Mouse (Mus musculus): Measurements from ENCODE around the gene Stat5a. TPM values are rescaled to one million over a fixed set of nuclear protein-coding genes. Genes with fewer than 3 reads are reported as not detected.

The Stat5a gene
- polyA plus RNA-seq, 2 experiments, result 7.2 to 7.8 TPM

GRCm38 (mm10) chr11:100931254-100931921 is 72.2 kb downstream of the Stat5a start:
- no peak for DNase-seq (ENCODE audit: low read depth in 3 of 3, low spot score in 3 of 3)
- H3K4me3 ChIP-seq (ENCODE audit: insufficient read depth in 1 of 2, low read depth in 2 of 2, low read length in 2 of 2), result peak overlapping the region; percentile 59 to 64
- H3K27ac ChIP-seq, result peak overlapping the region; percentile 44
- H3K36me3 ChIP-seq (replicated peaks; ENCODE audit: control insufficient read depth, insufficient read depth, low read depth), result no peaks in the 10 kb centered on the region
- 48% methylated on average over 12 of the region's 12 CpGs for WGBS (ENCODE audit: insufficient replicate concordance)
- peaks cover 25 to 33% of the 10 kb centered on the region in 2 experiments for H3K4me1 ChIP-seq (replicated peaks; ENCODE audit: control insufficient read depth in 2 of 2, insufficient read depth in 2 of 2, low read length in 1 of 2)
- TF ChIP-seq EP300 (IDR thresholded peaks at IDR 0.05; ENCODE audit: low read depth), result no peak
- TF ChIP-seq CTCF (IDR thresholded peaks at IDR 0.05; ENCODE audit: low read depth), result no peak
- peak overlapping the region; percentile 71 for H3K4me2 ChIP-seq (ENCODE audit: low read depth)
- peak overlapping the region; percentile 59 for H3K9ac ChIP-seq (replicated peaks)
- H3K9me3 ChIP-seq (ENCODE audit: control insufficient read depth, low read length), result no peaks in the 10 kb centered on the region
- ATAC-seq (ENCODE audit: insufficient read depth), result no peak; the same call in 1 of the 2 replicates
- no peaks in the 10 kb centered on the region for H3K27me3 ChIP-seq (ENCODE audit: control insufficient read depth, insufficient read depth, low read length)

Other genes starting within 250 kb of the Stat5a start
- 15.0 and 15.5 TPM in 2 replicates for gene Nkiras2, start 240.1 kb upstream of the Stat5a start, polyA plus RNA-seq (2012; rRNA removed)
- gene Nkiras2, start 240.1 kb upstream of the Stat5a start, polyA plus RNA-seq (2014; fragmentation: Nextera tagmentation; extraction: Ambion mirVana), result 16.8 and 17.0 TPM in 2 replicates
- 40.6 and 61.7 TPM in 2 replicates for gene Dnajc7, start 239.2 kb upstream of the Stat5a start, polyA plus RNA-seq (2012; rRNA removed)
- 13.4 and 15.1 TPM in 2 replicates for gene Dnajc7, start 239.2 kb upstream of the Stat5a start, polyA plus RNA-seq (2014; fragmentation: Nextera tagmentation; extraction: Ambion mirVana)
- gene Zfp385c, start 166.9 kb upstream of the Stat5a start, polyA plus RNA-seq (2012; rRNA removed), result not detected in 2 replicates
- gene Zfp385c, start 166.9 kb upstream of the Stat5a start, polyA plus RNA-seq (2014; fragmentation: Nextera tagmentation; extraction: Ambion mirVana), result not detected in 2 replicates
- 1.5 and 1.6 TPM in 2 replicates for gene Dhx58, start 155.1 kb upstream of the Stat5a start, polyA plus RNA-seq (2012; rRNA removed)
- 1.3 and 1.7 TPM in 2 replicates for gene Dhx58, start 155.1 kb upstream of the Stat5a start, polyA plus RNA-seq (2014; fragmentation: Nextera tagmentation; extraction: Ambion mirVana)
- gene Kat2a, start 146.9 kb upstream of the Stat5a start, polyA plus RNA-seq (2012; rRNA removed), result 13.0 and 13.8 TPM in 2 replicates
- 12.7 and 14.6 TPM in 2 replicates for gene Kat2a, start 146.9 kb upstream of the Stat5a start, polyA plus RNA-seq (2014; fragmentation: Nextera tagmentation; extraction: Ambion mirVana)
- gene Hspb9, start 145.5 kb upstream of the Stat5a start, polyA plus RNA-seq (2012; rRNA removed), result not detected in 2 replicates
- gene Hspb9, start 145.5 kb upstream of the Stat5a start, polyA plus RNA-seq (2014; fragmentation: Nextera tagmentation; extraction: Ambion mirVana), result 0.14 TPM in 1 of 2 replicates, not detected in the other
- gene Rab5c, start 121.1 kb upstream of the Stat5a start, polyA plus RNA-seq (2012; rRNA removed), result 109 and 127 TPM in 2 replicates
- 57.4 and 59.9 TPM in 2 replicates for gene Rab5c, start 121.1 kb upstream of the Stat5a start, polyA plus RNA-seq (2014; fragmentation: Nextera tagmentation; extraction: Ambion mirVana)
- gene Kcnh4, start 99.4 kb upstream of the Stat5a start, polyA plus RNA-seq (2012; rRNA removed), result 0.02 TPM in 1 of 2 replicates, not detected in the other
- gene Kcnh4, start 99.4 kb upstream of the Stat5a start, polyA plus RNA-seq (2014; fragmentation: Nextera tagmentation; extraction: Ambion mirVana), result not detected in 2 replicates
- not detected in 2 replicates for gene Hcrt, start 96.4 kb upstream of the Stat5a start, polyA plus RNA-seq (2012; rRNA removed)
- not detected in 2 replicates for gene Hcrt, start 96.4 kb upstream of the Stat5a start, polyA plus RNA-seq (2014; fragmentation: Nextera tagmentation; extraction: Ambion mirVana)
- gene Ghdc, start 88.4 kb upstream of the Stat5a start, polyA plus RNA-seq (2012; rRNA removed), result 2.2 and 2.3 TPM in 2 replicates
- 0.76 and 0.77 TPM in 2 replicates for gene Ghdc, start 88.4 kb upstream of the Stat5a start, polyA plus RNA-seq (2014; fragmentation: Nextera tagmentation; extraction: Ambion mirVana)
- 10.6 and 12.4 TPM in 2 replicates for gene Stat5b, start 8.6 kb upstream of the Stat5a start, polyA plus RNA-seq (2012; rRNA removed)
- 16.4 and 19.3 TPM in 2 replicates for gene Stat5b, start 8.6 kb upstream of the Stat5a start, polyA plus RNA-seq (2014; fragmentation: Nextera tagmentation; extraction: Ambion mirVana)
- gene Stat3, start 80.2 kb downstream of the Stat5a start, polyA plus RNA-seq (2012; rRNA removed), result 15.0 and 17.7 TPM in 2 replicates
- 27.2 and 27.4 TPM in 2 replicates for gene Stat3, start 80.2 kb downstream of the Stat5a start, polyA plus RNA-seq (2014; fragmentation: Nextera tagmentation; extraction: Ambion mirVana)
- gene Cavin1, start 111.5 kb downstream of the Stat5a start, polyA plus RNA-seq (2012; rRNA removed), result 5.0 and 7.0 TPM in 2 replicates
- 8.1 and 8.7 TPM in 2 replicates for gene Cavin1, start 111.5 kb downstream of the Stat5a start, polyA plus RNA-seq (2014; fragmentation: Nextera tagmentation; extraction: Ambion mirVana)
- gene Atp6v0a1, start 150.1 kb downstream of the Stat5a start, polyA plus RNA-seq (2012; rRNA removed), result 28.3 and 29.5 TPM in 2 replicates
- gene Atp6v0a1, start 150.1 kb downstream of the Stat5a start, polyA plus RNA-seq (2014; fragmentation: Nextera tagmentation; extraction: Ambion mirVana), result 37.8 and 40.3 TPM in 2 replicates
- gene Naglu, start 210.7 kb downstream of the Stat5a start, polyA plus RNA-seq (2012; rRNA removed), result 3.4 and 4.0 TPM in 2 replicates
- 4.0 and 4.3 TPM in 2 replicates for gene Naglu, start 210.7 kb downstream of the Stat5a start, polyA plus RNA-seq (2014; fragmentation: Nextera tagmentation; extraction: Ambion mirVana)
- 0.13 and 0.19 TPM in 2 replicates for gene Hsd17b1, start 219.1 kb downstream of the Stat5a start, polyA plus RNA-seq (2012; rRNA removed)
- gene Hsd17b1, start 219.1 kb downstream of the Stat5a start, polyA plus RNA-seq (2014; fragmentation: Nextera tagmentation; extraction: Ambion mirVana), result 0.08 and 0.34 TPM in 2 replicates
- 16.2 and 16.7 TPM in 2 replicates for gene Coasy, start 223.2 kb downstream of the Stat5a start, polyA plus RNA-seq (2012; rRNA removed)
- gene Coasy, start 223.2 kb downstream of the Stat5a start, polyA plus RNA-seq (2014; fragmentation: Nextera tagmentation; extraction: Ambion mirVana), result 17.7 and 19.9 TPM in 2 replicates
- gene Mlx, start 227.9 kb downstream of the Stat5a start, polyA plus RNA-seq (2012; rRNA removed), result 16.8 and 18.6 TPM in 2 replicates
- gene Mlx, start 227.9 kb downstream of the Stat5a start, polyA plus RNA-seq (2014; fragmentation: Nextera tagmentation; extraction: Ambion mirVana), result 21.9 and 26.8 TPM in 2 replicates
- gene Psmc3ip, start 236.1 kb downstream of the Stat5a start, polyA plus RNA-seq (2012; rRNA removed), result 7.3 and 16.8 TPM in 2 replicates
- gene Psmc3ip, start 236.1 kb downstream of the Stat5a start, polyA plus RNA-seq (2014; fragmentation: Nextera tagmentation; extraction: Ambion mirVana), result 21.6 and 22.0 TPM in 2 replicates